Mouse (Mus musculus) heart, postnatal 0 days (tissue): Measurements from ENCODE around the gene Eid1.

Experiments used
- CTCF ChIP-seq: IDR thresholded peaks from 2 replicates; pipeline ENCODE4 v1.5.1; 2016; ENCODE audit warnings: antibody characterized with exemption, control low read depth, low read depth
- EP300 ChIP-seq: IDR thresholded peaks from 2 replicates; pipeline ENCODE4 v1.6.1; 2016; ENCODE audit warnings: antibody characterized with exemption, low read depth

DNA sequence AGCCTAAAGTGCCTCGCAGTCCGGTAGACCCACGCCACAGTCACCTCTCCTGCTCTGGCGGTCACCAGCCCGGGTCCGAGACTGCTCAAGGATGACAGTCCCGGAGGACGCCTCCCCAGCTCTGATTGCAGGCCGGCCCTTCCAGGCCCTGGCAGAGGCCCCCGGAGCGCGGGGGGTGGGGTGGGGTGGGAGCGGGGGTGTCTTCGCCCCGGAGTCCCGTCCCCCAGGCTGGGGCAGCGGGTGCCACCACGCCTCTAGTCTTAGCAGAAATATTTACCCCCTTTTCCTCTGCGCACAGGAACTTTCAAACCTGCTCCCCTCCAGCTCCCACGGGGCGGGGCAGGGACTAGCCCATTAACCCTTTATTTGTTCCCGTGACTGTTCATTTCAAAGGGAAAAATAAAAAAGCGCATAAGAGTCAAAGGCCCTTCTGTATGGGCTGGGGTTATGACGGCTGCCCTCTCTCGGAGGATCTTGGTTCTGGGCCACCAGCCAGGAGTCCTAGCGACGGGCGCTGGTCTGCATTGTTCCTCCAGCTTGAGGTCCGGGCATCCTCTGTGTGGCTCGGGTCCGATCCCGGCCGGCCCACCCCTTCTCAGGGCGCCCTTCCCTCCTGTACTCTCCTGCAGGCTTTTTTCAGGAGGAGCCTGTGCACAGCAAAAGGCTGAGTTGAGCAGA, 50.7 kb downstream of the Eid1 start:
- TF ChIP-seq CTCF: peak; percentile 31; the same call in 1 of the 2 replicates
- no peak for TF ChIP-seq EP300
